ENCODE assay signal across 16 mouse cellular contexts in genomic region chr13:41855206-41856185, GRCm38 (mm10). TPM values are rescaled to one million over a fixed set of nuclear protein-coding genes. Genes with fewer than 3 reads are reported as not detected.
DNase-seq lines count a peak whose midpoint lies in the region; ATAC-seq and TF ChIP-seq lines count a peak whose summit lies in the region.
"Had no signal": no experiment of that assay in that cellular context is flagged by ENCODE, and none has a peak within 500 bp of the region (broad histone marks: within the 10 kb centered on the region; RNA-seq: fewer than 3 reads in every experiment).

No protein-coding gene starts in this region.

- no peaks in the 10 kb centered on the region for H3K27me3 ChIP-seq in kidney, embryonic 15.5 days
- H3K27me3 ChIP-seq in forebrain, postnatal 0 days (ENCODE audit: insufficient read depth, low read length), result no peaks in the 10 kb centered on the region
- H3K27me3 ChIP-seq: limb, embryonic 13.5 days; neural tube, embryonic 13.5 days had no signal

- WGBS in kidney, embryonic 15.5 days, result 41% methylated on average over 13 of the region's 13 CpGs
- 77% methylated on average over 13 of the region's 13 CpGs for WGBS in forebrain, postnatal 0 days

- H3K9me3 ChIP-seq in kidney, embryonic 15.5 days (replicated peaks), result no peaks in the 10 kb centered on the region
- no peaks in the 10 kb centered on the region for H3K9me3 ChIP-seq in forebrain, postnatal 0 days (ENCODE audit: low read length)
- H3K9me3 ChIP-seq: G1E; limb, embryonic 13.5 days; neural tube, embryonic 13.5 days had no signal

- peak; percentile 30 for DNase-seq in kidney, adult 9 months
- DNase-seq in embryo, embryonic 10.5 days (ENCODE audit: low spot score), result peak; percentile 70
- DNase-seq in kidney, postnatal 10 days, result peak; percentile 37
- DNase-seq in retina, postnatal 1 day, result peak; percentile 53
- DNase-seq in forebrain, postnatal 0 days, result no peak
- DNase-seq in cerebellum, postnatal 25 days, result no peak
- DNase-seq in cerebellum, adult 11 months, result no peak
- DNase-seq: adrenal gland, adult 8-10 months; cerebellum, adult 8-10 months; thymus, postnatal 36 days had no signal

- no peak for ATAC-seq in kidney, embryonic 15.5 days (replicated peaks; ENCODE audit: low FRiP score)
- no peak for ATAC-seq in forebrain, postnatal 0 days
- ATAC-seq: forebrain, embryonic 14.5 days had no signal

- no peak overlapping the region for H3K4me3 ChIP-seq in kidney, embryonic 15.5 days (replicated peaks)
- H3K4me3 ChIP-seq in forebrain, postnatal 0 days (ENCODE audit: low read depth, low read length), result no peak overlapping the region
- H3K4me3 ChIP-seq: limb, embryonic 13.5 days; neural tube, embryonic 13.5 days had no signal

- no peaks in the 10 kb centered on the region for H3K36me3 ChIP-seq in kidney, embryonic 15.5 days
- no peaks in the 10 kb centered on the region for H3K36me3 ChIP-seq in forebrain, postnatal 0 days (ENCODE audit: insufficient read depth)
- H3K36me3 ChIP-seq: G1E; limb, embryonic 13.5 days; neural tube, embryonic 13.5 days had no signal

- H3K4me1 ChIP-seq in kidney, embryonic 15.5 days, result peaks cover 19% of the 10 kb centered on the region
- no peaks in the 10 kb centered on the region; the same call in 1 of the 2 replicates for H3K4me1 ChIP-seq in forebrain, postnatal 0 days (ENCODE audit: insufficient read depth)

- H3K27ac ChIP-seq in kidney, embryonic 15.5 days, result no peak overlapping the region
- H3K27ac ChIP-seq in forebrain, postnatal 0 days (ENCODE audit: low read depth, low read length), result no peak overlapping the region
- H3K27ac ChIP-seq: limb, embryonic 13.5 days; neural tube, embryonic 13.5 days had no signal

- H3K9ac ChIP-seq in kidney, embryonic 15.5 days, result no peak overlapping the region
- no peak overlapping the region for H3K9ac ChIP-seq in forebrain, postnatal 0 days
- H3K9ac ChIP-seq: limb, embryonic 13.5 days; neural tube, embryonic 13.5 days had no signal

- no peak for TF ChIP-seq CTCF in forebrain, postnatal 0 days (IDR thresholded peaks at IDR 0.05; ENCODE audit: low read depth)

- no peak overlapping the region for H3K4me2 ChIP-seq in kidney, embryonic 15.5 days
- no peak overlapping the region for H3K4me2 ChIP-seq in forebrain, postnatal 0 days (ENCODE audit: low read depth)
- H3K4me2 ChIP-seq: limb, embryonic 13.5 days; neural tube, embryonic 13.5 days had no signal

RNA-seq across cellular contexts. Expression of gene Adtrp, which starts 8.0 kb away (rescaled TPM):
- polyA plus RNA-seq in kidney, embryonic 15.5 days (2015; fragmentation: Nextera tagmentation; extraction: Ambion mirVana), result 0.22 and 0.66 TPM in 2 replicates
- not detected in 2 replicates for total RNA-seq in forebrain, postnatal 0 days (2014; rRNA removed)
- 0.19 TPM in 1 of 2 replicates, not detected in the other for polyA plus RNA-seq in forebrain, postnatal 0 days (2015; fragmentation: Nextera tagmentation; extraction: Ambion mirVana)
- total RNA-seq: G1E; megakaryocyte-erythroid progenitor cell, adult 5-6 weeks had no signal
- polyA plus RNA-seq: forebrain, embryonic 14.5 days; G1E had no signal

Comparison
In these comparisons a context has a peak if more than half of its experiments do, and no peak if none do; other contexts are left out.
1. DNase-seq: peak in kidney, adult 9 months (single experiment), embryo, embryonic 10.5 days (single experiment), kidney, postnatal 10 days (single experiment) and retina, postnatal 1 day (single experiment); none in forebrain, postnatal 0 days (single experiment), cerebellum, postnatal 25 days (0 of 2) and cerebellum, adult 11 months (single experiment).